Mouse (Mus musculus) heart, embryonic 14.5 days (tissue): Measurements from ENCODE around the gene 1700018B08Rik. TPM values are rescaled to one million over a fixed set of nuclear protein-coding genes. Genes with fewer than 3 reads are reported as not detected.

Experiments used
- ATAC-seq: fragments of 200-750 bp; cut with Nextera tagmentation; 2 replicates; pipeline ENCODE4 v1.8.0; 2017; ENCODE audit warnings: low read depth, moderate TSS enrichment; ENCODE audit not compliant: insufficient number of reproducible peaks, insufficient read depth, low FRiP score
- H3K27ac ChIP-seq, 2 experiments: fragments of 200-500 bp in 1 of 2; fragments of 300-500 bp in 1 of 2; sonication (generic) in 1 of 2; replicated peaks in 1 of 2; 2 replicates each; pipeline ENCODE4 v1.5.1; 2012 to 2014; ENCODE audit warnings: low read depth in 2 of 2, low read length in 2 of 2, control low read depth in 1 of 2, mild to moderate bottlenecking in 1 of 2, mixed read lengths in 1 of 2; ENCODE audit not compliant: control insufficient read depth in 1 of 2, insufficient read depth in 1 of 2
- H3K27me3 ChIP-seq: fragments of 300-500 bp; sonication (generic); 2 replicates; pipeline ENCODE4 v1.6.1; 2014; ENCODE audit warnings: mild to moderate bottlenecking, low read length, control low read depth; ENCODE audit not compliant: control insufficient read depth, insufficient read depth
- H3K36me3 ChIP-seq: fragments of 300-500 bp; sonication (generic); 2 replicates; pipeline ENCODE4 v1.6.1; 2014; ENCODE audit warnings: mild to moderate bottlenecking, control low read depth, low read length, mixed read lengths; ENCODE audit not compliant: control insufficient read depth, insufficient read depth
- H3K4me1 ChIP-seq, 2 experiments: fragments of 200-500 bp in 1 of 2; fragments of 300-500 bp in 1 of 2; sonication (generic) in 1 of 2; 2 replicates each; pipeline ENCODE4 v1.6.1; 2012 to 2014; ENCODE audit warnings: low read length in 2 of 2, control low read depth in 1 of 2, mixed read lengths in 1 of 2; ENCODE audit not compliant: control insufficient read depth in 2 of 2, insufficient read depth in 2 of 2
- H3K4me2 ChIP-seq: fragments of 300-500 bp; sonication (generic); 2 replicates; pipeline ENCODE4 v1.6.1; 2014; ENCODE audit warnings: mild to moderate bottlenecking, low read length
- H3K4me3 ChIP-seq, 2 experiments: fragments of 200-500 bp in 1 of 2; fragments of 300-500 bp in 1 of 2; sonication (generic) in 1 of 2; 2 replicates each; pipeline ENCODE4 v1.5.1; 2012 to 2014; ENCODE audit warnings: low read length in 2 of 2, mild to moderate bottlenecking in 2 of 2, control low read depth in 1 of 2, low read depth in 1 of 2, moderate library complexity in 1 of 2; ENCODE audit not compliant: control insufficient read depth in 1 of 2, insufficient read depth in 1 of 2
- H3K9ac ChIP-seq: fragments of 300-500 bp; sonication (generic); 2 replicates; pipeline ENCODE4 v1.6.1; 2014; ENCODE audit warnings: mild to moderate bottlenecking, low read length
- H3K9me3 ChIP-seq: fragments of 300-500 bp; sonication (generic); 2 replicates; pipeline ENCODE4 v1.6.1; 2016; ENCODE audit warnings: low read length, control low read depth; ENCODE audit not compliant: control insufficient read depth
- WGBS: fragments of 180-500 bp; shearing (Covaris S2); extraction: QIAGEN DNeasy Blood & Tissue Kit; methylation state at CpG from one replicate; pipeline ENCODE4 v1.1.7; 2014; 5-methylcytosine and 5-hydroxymethylcytosine counted together
- polyA plus RNA-seq: library from polyadenylated mRNA; unstranded; fragments of >200 nt; fragmentation: Nextera tagmentation; extraction: Ambion mirVana; gene quantifications from 2 replicates; pipeline ENCODE4 v1.2.1, GENCODE M21; 2014

1700018B08Rik gene
- polyA plus RNA-seq, 1 experiment from 2014 or later, result not detected

- Histone ChIP-seq H3K36me3 (no peaks in the 10 kb centered on the region), H3K4me3 (no peak overlapping the region), H3K27me3 (no peaks in the 10 kb centered on the region), H3K4me1 (peaks cover 14 to 26% of the 10 kb centered on the region in 2 experiments), H3K9ac (peak overlapping the region; percentile 21; the same call in 1 of the 2 replicates), H3K9me3 (no peaks in the 10 kb centered on the region), H3K27ac (no peak overlapping the region), H3K4me2 (no peak overlapping the region)
- peak; percentile 48; the same call in 1 of the 2 replicates for ATAC-seq
- WGBS, result 15% methylated on average over 3 of the region's 3 CpGs
Observed at GRCm38 (mm10) chr8:121573275-121573674, 29.2 kb upstream of the 1700018B08Rik start.

GRCm38 (mm10) chr8:121572121-121572520 is 28.0 kb upstream of the 1700018B08Rik start:
- H3K9me3 ChIP-seq, result no peaks in the 10 kb centered on the region
- no peak overlapping the region for H3K27ac ChIP-seq
- no peak overlapping the region for H3K4me2 ChIP-seq
- 71% methylated on average over 7 of the region's 7 CpGs for WGBS
- H3K9ac ChIP-seq, result no peak overlapping the region
- no peaks in the 10 kb centered on the region for H3K36me3 ChIP-seq
- H3K4me3 ChIP-seq, result no peak overlapping the region
- no peak for ATAC-seq
- peaks cover 9 to 17% of the 10 kb centered on the region in 2 experiments for H3K4me1 ChIP-seq
- H3K27me3 ChIP-seq, result no peaks in the 10 kb centered on the region

GRCm38 (mm10) chr8:121570801-121571200 is 26.7 kb upstream of the 1700018B08Rik start:
- ATAC-seq, result no peak
- no peak overlapping the region for H3K9ac ChIP-seq
- H3K4me1 ChIP-seq, result peaks cover 6 to 10% of the 10 kb centered on the region in 2 experiments; a peak in 3 of 4 replicates
- H3K27ac ChIP-seq, result no peak overlapping the region
- no peaks in the 10 kb centered on the region for H3K9me3 ChIP-seq
- 0 out of 2 replicates have a peak, but pooled peaks cover under 1% of the 10 kb centered on the region for H3K36me3 ChIP-seq
- H3K27me3 ChIP-seq, result no peaks in the 10 kb centered on the region
- WGBS, result 79% methylated on average over 17 of the region's 17 CpGs
- peak overlapping the region; percentile 31 for H3K4me2 ChIP-seq
- peak overlapping the region; percentile 4; a peak in 1 of 4 replicates for H3K4me3 ChIP-seq

GRCm38 (mm10) chr8:121570335-121570734 is 26.2 kb upstream of the 1700018B08Rik start:
- H3K4me3 ChIP-seq, result peak overlapping the region; percentile 4; a peak in 1 of 4 replicates
- no peak overlapping the region for H3K27ac ChIP-seq
- WGBS, result 77% methylated on average over 21 of the region's 21 CpGs
- 0 out of 2 replicates have a peak, but pooled peaks cover 3% of the 10 kb centered on the region for H3K36me3 ChIP-seq
- H3K4me2 ChIP-seq, result peak overlapping the region; percentile 31
- H3K27me3 ChIP-seq, result no peaks in the 10 kb centered on the region
- H3K9ac ChIP-seq, result no peak overlapping the region
- peaks cover 6 to 10% of the 10 kb centered on the region in 2 experiments; a peak in 3 of 4 replicates for H3K4me1 ChIP-seq
- no peak for ATAC-seq
- no peaks in the 10 kb centered on the region for H3K9me3 ChIP-seq

- Histone ChIP-seq H3K4me3 (no peak overlapping the region), H3K36me3 (0 out of 2 replicates have a peak, but pooled peaks cover 3% of the 10 kb centered on the region), H3K9me3 (no peaks in the 10 kb centered on the region), H3K9ac (no peak overlapping the region), H3K4me1 (peaks cover 5 to 9% of the 10 kb centered on the region in 2 experiments; a peak in 3 of 4 replicates), H3K27me3 (no peaks in the 10 kb centered on the region), H3K27ac (no peak overlapping the region), H3K4me2 (no peak overlapping the region)
- no peak for ATAC-seq
- 85% methylated on average over 6 of the region's 6 CpGs for WGBS
Observed at GRCm38 (mm10) chr8:121568321-121568720, 24.2 kb upstream of the 1700018B08Rik start.

GRCm38 (mm10) chr8:121563701-121564100 is 19.6 kb upstream of the 1700018B08Rik start:
- ATAC-seq, result no peak
- Histone ChIP-seq H3K9me3 (no peaks in the 10 kb centered on the region), H3K27ac (peak overlapping the region in 1 of 2 experiments; percentile 46; a peak in 1 of 4 replicates), H3K27me3 (no peaks in the 10 kb centered on the region), H3K4me2 (no peak overlapping the region), H3K9ac (no peak overlapping the region), H3K36me3 (peaks cover 15% of the 10 kb centered on the region; the same call in 1 of the 2 replicates), H3K4me1 (peaks cover 11 to 14% of the 10 kb centered on the region in 2 experiments; a peak in 3 of 4 replicates), H3K4me3 (no peak overlapping the region)
- WGBS, result 72% methylated on average over 6 of the region's 6 CpGs

GRCm38 (mm10) chr8:121562941-121563351 is 18.8 kb upstream of the 1700018B08Rik start:
- Histone ChIP-seq H3K9ac (no peak overlapping the region), H3K27ac (peak overlapping the region; percentile 20 to 46; a peak in 3 of 4 replicates), H3K9me3 (no peaks in the 10 kb centered on the region), H3K27me3 (no peaks in the 10 kb centered on the region), H3K36me3 (peaks cover 22% of the 10 kb centered on the region; the same call in 1 of the 2 replicates), H3K4me2 (0 out of 2 replicates have a peak overlapping the region, but pooled peaks have one; percentile 11), H3K4me1 (peaks cover 11 to 14% of the 10 kb centered on the region in 2 experiments; a peak in 3 of 4 replicates), H3K4me3 (no peak overlapping the region)
- peak; percentile 49 for ATAC-seq
- 33% methylated on average over 9 of the region's 9 CpGs for WGBS
